Mouse (Mus musculus) megakaryocyte, adult 5-6 weeks (primary cell): ENCODE measurements around the gene Gm527. TPM values are rescaled to one million over a fixed set of nuclear protein-coding genes. Genes with fewer than 3 reads are reported as not detected.
A peak's percentile ranks its signal among the peaks of the same experiment; 100 is the strongest.

Experiments used
- ATAC-seq: 2 replicates; pipeline ENCODE4 v1.8.0; 2016; ENCODE audit warnings: mild to moderate bottlenecking, inconsistent platforms; ENCODE audit not compliant: poor library complexity, severe bottlenecking
- total RNA-seq, 2 experiments: library from RNA; stranded (forward) in 1 of 2; stranded (reverse) in 1 of 2; fragments of 153-499, 151-499 nt in 1 of 2; fragments of 221-1000, 200-1000 nt in 1 of 2; gene quantifications; 2 replicates each; pipeline versions ENCODE4 v1.2.3 to v1.2.4; 2015 to 2017

The Gm527 gene
- total RNA-seq (2015) (1.7 and 3.1 TPM in 2 replicates), total RNA-seq (2017) (0.69 and 1.9 TPM in 2 replicates)

GRCm38 (mm10) chr12:64917578-64918471, at the start of gene Gm527:
Gene Gm527, plus strand, starts transcription at chr12:64917906.
- ATAC-seq, result peak; percentile 99

- ATAC-seq, result no peak
Measured at GRCm38 (mm10) chr12:64871103-64871502, 46.6 kb upstream of the Gm527 start.

- peak; percentile 74 for ATAC-seq
Measured at GRCm38 (mm10) chr12:64897060-64897730, 20.5 kb upstream of the Gm527 start.

- no peak for ATAC-seq
Measured at GRCm38 (mm10) chr12:64902506-64902905, 15.2 kb upstream of the Gm527 start.

- no peak for ATAC-seq
Measured at GRCm38 (mm10) chr12:64903186-64903585, 14.5 kb upstream of the Gm527 start.

- no peak for ATAC-seq
Measured at GRCm38 (mm10) chr12:64912996-64913395, 4.7 kb upstream of the Gm527 start.

- no peak for ATAC-seq
Measured at GRCm38 (mm10) chr12:64916735-64917134, 971 bp upstream of the Gm527 start.

GRCm38 (mm10) chr12:64937493-64937892, 19.8 kb downstream of the Gm527 start:
- ATAC-seq, result peak; percentile 73

- ATAC-seq, result no peak
Measured at GRCm38 (mm10) chr12:64964560-64964959, 46.9 kb downstream of the Gm527 start.

- peak; percentile 84 for ATAC-seq
Measured at GRCm38 (mm10) chr12:64965124-64966026, 47.7 kb downstream of the Gm527 start, which contains the start of the genes Klhl28 and Togaram1. Gene Klhl28, minus strand, starts transcription at chr12:64965534. Gene Togaram1, plus strand, starts transcription at chr12:64965804.

- peak; percentile 31 for ATAC-seq
Measured at GRCm38 (mm10) chr12:64966101-64966631, 48.5 kb downstream of the Gm527 start.

GRCm38 (mm10) chr12:64966652-64967435, 49.1 kb downstream of the Gm527 start:
- ATAC-seq, result peak; percentile 17; the same call in 1 of the 2 replicates

GRCm38 (mm10) chr12:64967470-64967869, 49.8 kb downstream of the Gm527 start:
- no peak for ATAC-seq

GRCm38 (mm10) chr12:64968067-64968466, 50.4 kb downstream of the Gm527 start:
- ATAC-seq, result no peak

- no peak for ATAC-seq
Measured at GRCm38 (mm10) chr12:64971399-64971798, 53.7 kb downstream of the Gm527 start.

GRCm38 (mm10) chr12:64972063-64972462, 54.4 kb downstream of the Gm527 start:
- no peak for ATAC-seq
